Mouse (Mus musculus) testis, adult 2 months (tissue): Measurements from ENCODE around the gene Fam222b. TPM values are rescaled to one million over a fixed set of nuclear protein-coding genes. Genes with fewer than 3 reads are reported as not detected.

ENCODE experiments used
- H3K27ac ChIP-seq: fragments of 200-500 bp; 2 replicates; pipeline ENCODE4 v1.5.1; 2012; ENCODE audit warnings: low read depth, low read length; ENCODE audit not compliant: control insufficient read depth, insufficient read depth
- H3K27me3 ChIP-seq: fragments of 200-500 bp; 2 replicates; pipeline ENCODE4 v1.6.1; 2012; ENCODE audit warnings: mild to moderate bottlenecking, low read length, moderate library complexity; ENCODE audit not compliant: control insufficient read depth, insufficient read depth
- H3K36me3 ChIP-seq: fragments of 200-500 bp; 2 replicates; pipeline ENCODE4 v1.6.1; 2012; ENCODE audit warnings: mild to moderate bottlenecking, low read length; ENCODE audit not compliant: control insufficient read depth, insufficient read depth
- H3K4me1 ChIP-seq: fragments of 200-500 bp; 2 replicates; pipeline ENCODE4 v1.6.1; 2012; ENCODE audit warnings: low read length; ENCODE audit not compliant: control insufficient read depth, insufficient read depth
- H3K4me3 ChIP-seq: fragments of 200-500 bp; 2 replicates; pipeline ENCODE4 v1.5.1; 2012; ENCODE audit warnings: low read depth, mild to moderate bottlenecking, low read length, moderate library complexity, mixed read lengths; ENCODE audit not compliant: control insufficient read depth
- CTCF ChIP-seq: fragments of 200-500 bp; IDR thresholded peaks from 2 replicates; pipeline ENCODE4 v1.5.1; 2012; ENCODE audit warnings: low read depth, mild to moderate bottlenecking, inconsistent platforms, low read length, moderate library complexity; ENCODE audit not compliant: control insufficient read depth, insufficient read depth, insufficient replicate concordance
- POLR2A ChIP-seq: fragments of 200-500 bp; IDR thresholded peaks from 2 replicates; pipeline ENCODE4 v1.6.1; 2012; ENCODE audit warnings: low read depth, mild to moderate bottlenecking, inconsistent platforms, low read length, moderate library complexity; ENCODE audit not compliant: control insufficient read depth
- polyA plus RNA-seq: library from polyadenylated mRNA; depleted of rRNA; stranded (reverse); fragments of >200 nt; gene quantifications from 2 replicates; pipeline ENCODE4 v1.2.3, GENCODE M21; 2012; rRNA removed

The Fam222b gene
- polyA plus RNA-seq, 1 experiment = 11.7 TPM

DNA sequence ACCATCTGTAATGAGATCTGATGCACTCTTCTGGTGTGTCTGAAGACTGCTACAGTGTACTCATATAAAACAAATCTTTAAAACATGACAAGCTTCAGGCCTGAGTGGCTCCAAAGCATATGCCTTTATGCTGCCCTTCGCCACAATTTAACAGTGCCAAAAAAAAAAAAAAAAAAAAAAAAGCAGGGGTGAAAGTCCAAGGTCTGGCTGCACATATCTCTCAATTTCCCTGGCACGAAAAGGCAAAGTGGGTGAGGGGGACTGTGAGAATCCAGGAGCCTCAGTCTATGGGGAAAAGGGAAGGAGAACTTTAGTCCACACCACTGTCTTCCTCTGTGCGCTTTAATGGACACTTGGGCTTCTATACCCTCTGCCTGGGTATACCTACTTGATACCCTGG is 107.9 kb downstream of the Fam222b start:
- Histone ChIP-seq H3K4me1 (peaks cover 2% of the 10 kb centered on the region; the same call in 1 of the 2 replicates), H3K27ac (no peak overlapping the region), H3K27me3 (no peaks in the 10 kb centered on the region), H3K4me3 (no peak overlapping the region), H3K36me3 (no peaks in the 10 kb centered on the region; the same call in 1 of the 2 replicates)
- TF ChIP-seq POLR2A = no peak
- no peak for TF ChIP-seq CTCF

GRCm38 (mm10) chr11:78204287-78204686 is 109.8 kb downstream of the Fam222b start:
- Histone ChIP-seq H3K27ac (no peak overlapping the region), H3K4me1 (peaks cover 2% of the 10 kb centered on the region; the same call in 1 of the 2 replicates), H3K27me3 (no peaks in the 10 kb centered on the region), H3K36me3 (peaks cover 6% of the 10 kb centered on the region), H3K4me3 (no peak overlapping the region)
- no peak for TF ChIP-seq CTCF
- no peak for TF ChIP-seq POLR2A

DNA sequence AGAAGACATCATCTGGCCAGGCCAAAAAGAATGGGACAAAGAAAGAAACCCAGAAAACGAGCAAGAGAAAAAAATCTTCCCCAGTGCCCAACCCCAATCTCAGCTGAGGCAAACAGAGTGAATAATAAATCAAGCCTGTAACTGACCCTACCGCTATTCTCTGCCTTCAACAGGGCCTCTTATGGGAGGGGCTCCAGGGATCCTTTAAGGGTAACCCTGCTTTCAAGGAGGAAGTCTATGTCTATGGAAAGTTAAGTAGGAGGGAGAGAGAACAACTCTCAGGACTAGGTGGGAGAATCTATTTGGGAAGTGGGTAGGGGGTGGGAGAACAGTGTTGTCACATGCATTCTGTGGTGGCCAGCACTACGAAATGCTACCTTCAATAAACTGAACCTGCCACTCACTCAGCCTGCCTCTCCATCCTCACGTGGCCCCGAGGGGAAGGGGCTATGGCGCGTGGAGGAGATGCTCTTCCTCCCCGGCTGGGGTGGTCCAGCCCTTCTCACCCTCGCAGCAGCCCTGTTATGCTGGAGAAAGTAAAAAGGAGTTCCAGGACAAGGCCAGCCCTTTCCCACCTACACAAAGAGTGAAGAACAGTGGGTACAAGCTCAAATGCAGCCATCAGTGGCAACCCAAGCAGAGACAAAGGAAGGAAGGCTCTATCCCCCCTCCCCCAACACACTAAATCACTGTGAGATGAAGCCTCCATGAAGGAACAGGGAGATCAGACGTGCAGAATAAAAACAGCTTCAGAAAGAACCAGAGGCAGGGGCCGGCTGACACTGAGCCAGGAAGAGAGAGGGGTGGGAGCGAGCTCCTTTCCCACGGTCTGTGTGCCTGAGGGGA is 111.1 kb downstream of the Fam222b start:
- no peak overlapping the region for H3K27ac ChIP-seq
- H3K4me1 ChIP-seq = peaks cover 2% of the 10 kb centered on the region; the same call in 1 of the 2 replicates
- peaks cover 6% of the 10 kb centered on the region for H3K36me3 ChIP-seq
- no peak for TF ChIP-seq CTCF
- no peak for TF ChIP-seq POLR2A
- no peaks in the 10 kb centered on the region for H3K27me3 ChIP-seq
- H3K4me3 ChIP-seq = no peak overlapping the region

Other genes with a start within 250 kb of the Fam222b start
- gene Pipox, start 200.6 kb upstream of the Fam222b start, polyA plus RNA-seq = 0.94 and 1.4 TPM in 2 replicates
- 7.0 and 8.3 TPM in 2 replicates for gene Sez6, start 163.9 kb upstream of the Fam222b start, polyA plus RNA-seq
- gene Phf12, start 111.9 kb upstream of the Fam222b start, polyA plus RNA-seq = 24.6 and 26.7 TPM in 2 replicates
- 4.9 and 5.1 TPM in 2 replicates for gene Dhrs13, start 62.4 kb upstream of the Fam222b start, polyA plus RNA-seq
- gene Flot2, start 56.7 kb upstream of the Fam222b start, polyA plus RNA-seq = 35.3 and 36.6 TPM in 2 replicates
- 17.4 and 18.2 TPM in 2 replicates for gene Eral1, start 14.3 kb upstream of the Fam222b start, polyA plus RNA-seq
- 9.5 and 12.5 TPM in 2 replicates for gene Traf4, start 70.9 kb downstream of the Fam222b start, polyA plus RNA-seq
- gene Nek8, start 82.0 kb downstream of the Fam222b start, polyA plus RNA-seq = 22.2 and 22.3 TPM in 2 replicates
- 65.1 and 73.7 TPM in 2 replicates for gene Tlcd1, start 82.1 kb downstream of the Fam222b start, polyA plus RNA-seq
- gene Rpl23a, start 88.9 kb downstream of the Fam222b start, polyA plus RNA-seq = 125 and 137 TPM in 2 replicates
- 10.4 and 13.2 TPM in 2 replicates for gene Rab34, start 93.8 kb downstream of the Fam222b start, polyA plus RNA-seq
- 175 and 191 TPM in 2 replicates for gene Proca1, start 98.7 kb downstream of the Fam222b start, polyA plus RNA-seq
- gene Sdf2, start 151.1 kb downstream of the Fam222b start, polyA plus RNA-seq = 34.2 and 35.3 TPM in 2 replicates
- gene Supt6, start 151.3 kb downstream of the Fam222b start, polyA plus RNA-seq = 20.1 and 22.2 TPM in 2 replicates
- gene 2610507B11Rik, start 167.1 kb downstream of the Fam222b start, polyA plus RNA-seq = 125 and 133 TPM in 2 replicates
- gene BC030499, start 196.2 kb downstream of the Fam222b start, polyA plus RNA-seq = 0.22 and 0.28 TPM in 2 replicates
- 54.3 and 56.0 TPM in 2 replicates for gene Spag5, start 206.9 kb downstream of the Fam222b start, polyA plus RNA-seq
- 5.8 and 7.4 TPM in 2 replicates for gene Aldoc, start 228.3 kb downstream of the Fam222b start, polyA plus RNA-seq
- 57.4 and 69.7 TPM in 2 replicates for gene Pigs, start 233.8 kb downstream of the Fam222b start, polyA plus RNA-seq
- gene Unc119, start 248.8 kb downstream of the Fam222b start, polyA plus RNA-seq = 47.2 and 66.7 TPM in 2 replicates